8 mouse cellular contexts compared by ENCODE assay signal in genomic region chr11:117384897-117385296, GRCm38 (mm10).
DNase-seq lines count a peak whose midpoint lies in the region; ATAC-seq and TF ChIP-seq lines count a peak whose summit lies in the region.

No protein-coding gene starts in this region.

- POLR2A ChIA-PET in Patski (lab: Charles Lee), result interaction anchor here (0.7 to 0.9 kb wide), 2 partner anchors 269 to 270 kb away, joined by 3 read pairs; partner anchors contain the start of gene Tnrc6c

- H3K9me3 ChIP-seq in hindbrain, embryonic 12.5 days (replicated peaks), result no peaks in the 10 kb centered on the region

- H3K27me3 ChIP-seq in Patski, result peaks cover 7% of the 10 kb centered on the region
- peaks cover 27% of the 10 kb centered on the region for H3K27me3 ChIP-seq in hindbrain, embryonic 12.5 days

- no peaks in the 10 kb centered on the region for H3K36me3 ChIP-seq in hindbrain, embryonic 12.5 days

- peak; percentile 58 for DNase-seq in Patski (ENCODE audit: low read depth, low spot score)
- DNase-seq in cerebellum, postnatal 10 days, result peak; percentile 97
- DNase-seq in frontal cortex, postnatal 14 days (ENCODE audit: low spot score in 2 of 2), result peak; percentile 84 to 94
- peak; percentile 95 for DNase-seq in layer of hippocampus, postnatal 10 days (ENCODE audit: low spot score in 2 of 2)
- peak; percentile 90 for DNase-seq in lung, postnatal 25 days (ENCODE audit: low spot score)
- peak; percentile 100 for DNase-seq in retina, embryonic 14.5 days (ENCODE audit: low spot score)
- DNase-seq in thymus, postnatal 36 days, result peak; percentile 63 to 71

- peak; percentile 97 for TF ChIP-seq CTCF in Patski (IDR thresholded peaks at IDR 0.05)

- peaks cover 18% of the 10 kb centered on the region for H3K4me1 ChIP-seq in hindbrain, embryonic 12.5 days

- no peak overlapping the region; the same call in 1 of the 2 replicates for H3K4me2 ChIP-seq in hindbrain, embryonic 12.5 days (replicated peaks)

- no peak overlapping the region for H3K4me3 ChIP-seq in hindbrain, embryonic 12.5 days

- WGBS in hindbrain, embryonic 12.5 days, result 3% methylated on average over 16 of the region's 16 CpGs

- in situ Hi-C loops in Patski (cut with MboI; ENCODE audit: low pct_unique_long_range_greater_than_20kb), result loop anchor here (5.0 to 10.0 kb wide), 2 partner anchors 267 to 400 kb away; partner anchors contain the start of genes Tmc6, Tmc8 and Tnrc6c

- peak; percentile 66 for ATAC-seq in Patski
- ATAC-seq in hindbrain, embryonic 12.5 days (ENCODE audit: low FRiP score), result peak; percentile 79

- CTCF ChIA-PET in Patski (lab: Charles Lee), result interaction anchor here (1.0 to 2.0 kb wide), 12 partner anchors 9 to 405 kb away, joined by 3 to 8 read pairs (median 3); no protein-coding TSS in a partner anchor

- H3K9ac ChIP-seq in hindbrain, embryonic 12.5 days, result no peak overlapping the region

- H3K27ac ChIP-seq in hindbrain, embryonic 12.5 days, result no peak overlapping the region
